Mouse (Mus musculus) intestine, embryonic 16.5 days (tissue): Measurements from ENCODE around the gene Dlk1. TPM values are rescaled to one million over a fixed set of nuclear protein-coding genes. Genes with fewer than 3 reads are reported as not detected.
"Not testable (repeated sequence)": the region's sequence is repeated elsewhere in the genome, so short reads cannot be mapped to it uniquely, and the experiment has no call there.

ENCODE experiments used
- ATAC-seq: fragments of 200-750 bp; cut with Nextera tagmentation; 2 replicates; pipeline ENCODE4 v1.8.0; 2017; ENCODE audit warnings: moderate TSS enrichment, moderate library complexity
- H3K27ac ChIP-seq: fragments of 300-500 bp; sonication (generic); 2 replicates; pipeline ENCODE4 v1.5.1; 2014; ENCODE audit warnings: mild to moderate bottlenecking, low read length
- H3K27me3 ChIP-seq: fragments of 300-500 bp; sonication (generic); replicated peaks from 2 replicates; pipeline ENCODE4 v1.6.1; 2014; ENCODE audit warnings: low read length, control low read depth, mixed read lengths; ENCODE audit not compliant: control insufficient read depth, insufficient read depth
- H3K36me3 ChIP-seq: fragments of 300-500 bp; sonication (generic); 2 replicates; pipeline ENCODE4 v1.6.1; 2014; ENCODE audit warnings: low read length, control low read depth; ENCODE audit not compliant: control insufficient read depth, insufficient read depth
- H3K4me1 ChIP-seq: fragments of 300-500 bp; sonication (generic); 2 replicates; pipeline ENCODE4 v1.6.1; 2014; ENCODE audit warnings: low read length, control low read depth, mixed read lengths; ENCODE audit not compliant: control insufficient read depth, insufficient read depth
- H3K4me2 ChIP-seq: fragments of 300-500 bp; sonication (generic); 2 replicates; pipeline ENCODE4 v1.6.1; 2014; ENCODE audit warnings: low read depth, low read length, control low read depth
- H3K4me3 ChIP-seq: fragments of 300-500 bp; sonication (generic); 2 replicates; pipeline ENCODE4 v1.5.1; 2014; ENCODE audit warnings: mild to moderate bottlenecking, low read length
- H3K9ac ChIP-seq: fragments of 300-500 bp; sonication (generic); 2 replicates; pipeline ENCODE4 v1.6.1; 2014; ENCODE audit warnings: low read depth, low read length
- H3K9me3 ChIP-seq: fragments of 300-500 bp; sonication (generic); 2 replicates; pipeline ENCODE4 v1.6.1; 2016; ENCODE audit warnings: low read length, control low read depth; ENCODE audit not compliant: control insufficient read depth
- WGBS: fragments of 180-500 bp; shearing (Covaris S2); extraction: QIAGEN DNeasy Blood & Tissue Kit; methylation state at CpG from one replicate; pipeline ENCODE4 v1.1.7; 2014; 5-methylcytosine and 5-hydroxymethylcytosine counted together
- polyA plus RNA-seq: library from polyadenylated mRNA; unstranded; fragments of >200 nt; fragmentation: Nextera tagmentation; extraction: Ambion mirVana; gene quantifications from 2 replicates; pipeline ENCODE4 v1.2.1, GENCODE M21; 2015

Gene Dlk1
- polyA plus RNA-seq, 1 experiment from 2014 or later = 385 TPM

DNA sequence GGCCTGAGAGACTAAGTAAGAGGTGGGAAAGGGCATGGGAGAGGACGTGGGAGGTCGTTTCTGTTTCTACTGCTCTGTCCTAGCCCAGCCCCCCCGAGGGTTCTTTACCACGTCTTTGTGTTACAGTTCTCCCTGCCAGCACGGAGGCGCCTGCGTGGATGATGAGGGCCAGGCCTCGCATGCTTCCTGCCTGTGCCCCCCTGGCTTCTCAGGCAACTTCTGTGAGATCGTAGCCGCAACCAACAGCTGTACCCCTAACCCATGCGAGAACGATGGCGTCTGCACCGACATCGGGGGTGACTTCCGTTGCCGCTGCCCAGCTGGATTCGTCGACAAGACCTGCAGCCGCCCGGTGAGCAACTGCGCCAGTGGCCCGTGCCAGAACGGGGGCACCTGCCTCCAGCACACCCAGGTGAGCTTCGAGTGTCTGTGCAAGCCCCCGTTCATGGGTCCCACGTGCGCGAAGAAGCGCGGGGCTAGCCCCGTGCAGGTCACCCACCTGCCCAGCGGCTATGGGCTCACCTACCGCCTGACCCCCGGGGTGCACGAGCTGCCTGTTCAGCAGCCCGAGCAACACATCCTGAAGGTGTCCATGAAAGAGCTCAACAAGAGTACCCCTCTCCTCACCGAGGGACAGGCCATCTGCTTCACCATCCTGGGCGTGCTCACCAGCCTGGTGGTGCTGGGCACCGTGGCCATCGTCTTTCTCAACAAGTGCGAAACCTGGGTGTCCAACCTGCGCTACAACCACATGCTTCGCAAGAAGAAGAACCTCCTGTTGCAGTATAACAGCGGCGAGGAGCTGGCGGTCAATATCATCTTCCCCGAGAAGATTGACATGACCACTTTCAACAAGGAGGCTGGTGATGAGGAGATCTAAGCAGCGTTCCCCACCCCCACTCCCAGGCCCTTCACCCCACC is 7.1 kb downstream of the Dlk1 start:
- H3K9ac ChIP-seq = peak overlapping the region; percentile 33

DNA sequence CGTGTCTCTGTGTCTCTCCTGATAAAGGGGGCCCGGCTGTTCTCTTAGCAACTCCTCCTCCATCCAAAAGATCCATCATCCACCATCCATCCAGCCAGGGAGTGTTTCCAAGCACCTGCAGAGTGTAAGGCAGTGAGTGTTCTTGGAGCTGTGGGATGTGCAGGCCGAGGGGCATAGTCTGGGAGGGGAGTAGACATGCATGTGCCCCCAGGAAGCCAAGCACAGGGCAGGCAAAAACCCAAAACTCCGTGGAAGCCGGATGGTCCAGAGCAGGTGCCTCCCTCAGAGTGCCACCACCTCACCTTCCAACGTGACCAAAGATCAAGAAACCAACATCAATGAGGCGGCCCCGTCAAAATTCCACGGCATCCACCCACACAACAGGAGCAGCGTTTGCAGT is 10.0 kb downstream of the Dlk1 start:
- Histone ChIP-seq H3K27ac (no peak overlapping the region), H3K36me3 (no peaks in the 10 kb centered on the region), H3K9ac (no peak overlapping the region), H3K4me2 (no peak overlapping the region), H3K4me3 (no peak overlapping the region), H3K27me3 (peaks cover 9% of the 10 kb centered on the region; the same call in 1 of the 2 replicates), H3K9me3 (no peaks in the 10 kb centered on the region), H3K4me1 (peaks cover 13% of the 10 kb centered on the region)
- 64% methylated on average over 10 of the region's 10 CpGs for WGBS
- no peak for ATAC-seq

More for the DNA sequence above, 7.1 kb downstream of the Dlk1 start:
- ATAC-seq = no peak
- WGBS = 45% methylated on average over 49 of the region's 49 CpGs
- peaks cover 15% of the 10 kb centered on the region for H3K4me1 ChIP-seq
- H3K27ac ChIP-seq = no peak overlapping the region
- H3K27me3 ChIP-seq = peaks cover 9% of the 10 kb centered on the region; the same call in 1 of the 2 replicates
- H3K36me3 ChIP-seq = no peaks in the 10 kb centered on the region
- peak overlapping the region; percentile 19 for H3K4me2 ChIP-seq
- peak overlapping the region; percentile 19; the same call in 1 of the 2 replicates for H3K4me3 ChIP-seq
- no peaks in the 10 kb centered on the region for H3K9me3 ChIP-seq

DNA sequence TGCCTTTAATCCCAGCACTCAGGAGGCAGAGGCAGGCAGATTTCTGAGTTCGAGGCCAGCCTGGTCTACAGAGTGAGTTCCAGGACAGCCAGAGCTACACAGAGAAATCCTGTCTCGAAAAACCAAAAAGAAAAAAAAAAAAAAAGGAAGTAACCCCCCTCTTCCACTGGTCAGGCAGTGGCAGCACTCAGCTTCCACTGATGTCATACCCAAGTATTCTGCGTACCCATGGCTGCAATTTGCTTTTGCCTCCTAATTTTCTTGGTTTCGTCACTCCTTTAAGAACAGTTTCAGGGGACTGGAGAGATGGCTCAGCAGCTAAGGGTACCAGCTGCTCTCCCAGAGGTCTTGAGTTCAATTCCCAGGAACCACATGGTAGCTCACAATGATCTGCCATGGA is 14.8 kb downstream of the Dlk1 start:
- H3K27ac ChIP-seq, H3K9me3 ChIP-seq, H3K36me3 ChIP-seq, H3K4me3 ChIP-seq, ATAC-seq, H3K27me3 ChIP-seq, H3K4me2 ChIP-seq, H3K9ac ChIP-seq, H3K4me1 ChIP-seq: not testable (repeated sequence)
- WGBS = 80% methylated on average over 4 of the region's 4 CpGs

DNA sequence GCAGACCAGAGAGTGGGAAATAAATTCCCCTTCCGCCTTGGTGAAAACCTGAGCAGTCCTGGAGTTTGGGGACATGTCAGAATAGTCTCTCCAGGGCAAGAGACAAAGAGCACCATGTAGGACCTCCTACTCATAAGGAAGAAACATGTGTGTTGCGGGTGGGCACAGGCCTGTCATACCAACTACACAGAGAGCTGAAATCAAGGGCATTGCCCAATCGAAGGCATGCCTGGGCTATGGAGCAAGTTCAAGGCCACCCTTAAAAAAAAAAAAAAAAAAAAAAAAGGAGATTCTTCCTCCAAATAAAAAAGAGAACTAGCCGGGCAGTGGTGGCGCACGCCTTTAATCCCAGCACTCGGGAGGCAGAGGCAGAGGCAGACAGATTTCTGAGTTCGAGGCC is 17.2 kb downstream of the Dlk1 start:
- Histone ChIP-seq H3K36me3 (no peaks in the 10 kb centered on the region), H3K4me2 (no peak overlapping the region), H3K27me3 (no peaks in the 10 kb centered on the region), H3K27ac (no peak overlapping the region), H3K4me3 (no peak overlapping the region), H3K4me1 (peaks cover 6% of the 10 kb centered on the region), H3K9ac (no peak overlapping the region), H3K9me3 (no peaks in the 10 kb centered on the region)
- WGBS = 83% methylated on average over 8 of the region's 8 CpGs
- no peak for ATAC-seq

DNA sequence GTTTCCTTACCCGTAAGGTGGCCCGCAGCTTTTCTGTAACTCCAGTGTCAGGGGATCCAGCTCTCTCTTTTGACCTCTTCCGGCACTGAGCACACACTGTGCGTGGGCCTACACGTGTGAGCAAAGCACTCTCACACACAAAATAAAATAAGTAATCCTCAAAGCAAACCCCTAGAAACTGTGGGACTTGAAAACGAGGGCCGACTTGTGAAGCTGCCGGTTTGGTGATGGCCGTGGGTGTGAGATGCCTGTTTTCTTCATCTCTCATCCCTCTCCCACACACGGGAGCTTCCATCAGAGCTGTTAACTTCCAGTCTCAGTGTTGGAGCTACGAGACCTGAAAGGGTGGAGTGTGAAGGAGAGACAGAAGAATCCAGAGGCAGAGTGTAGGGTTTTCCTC is 20.0 kb downstream of the Dlk1 start:
- no peaks in the 10 kb centered on the region for H3K9me3 ChIP-seq
- 84% methylated on average over 11 of the region's 11 CpGs for WGBS
- H3K27me3 ChIP-seq = no peaks in the 10 kb centered on the region
- no peak for ATAC-seq
- no peak overlapping the region for H3K9ac ChIP-seq
- no peak overlapping the region for H3K4me2 ChIP-seq
- H3K27ac ChIP-seq = no peak overlapping the region
- no peaks in the 10 kb centered on the region for H3K36me3 ChIP-seq
- peaks cover 6% of the 10 kb centered on the region for H3K4me1 ChIP-seq
- H3K4me3 ChIP-seq = no peak overlapping the region

DNA sequence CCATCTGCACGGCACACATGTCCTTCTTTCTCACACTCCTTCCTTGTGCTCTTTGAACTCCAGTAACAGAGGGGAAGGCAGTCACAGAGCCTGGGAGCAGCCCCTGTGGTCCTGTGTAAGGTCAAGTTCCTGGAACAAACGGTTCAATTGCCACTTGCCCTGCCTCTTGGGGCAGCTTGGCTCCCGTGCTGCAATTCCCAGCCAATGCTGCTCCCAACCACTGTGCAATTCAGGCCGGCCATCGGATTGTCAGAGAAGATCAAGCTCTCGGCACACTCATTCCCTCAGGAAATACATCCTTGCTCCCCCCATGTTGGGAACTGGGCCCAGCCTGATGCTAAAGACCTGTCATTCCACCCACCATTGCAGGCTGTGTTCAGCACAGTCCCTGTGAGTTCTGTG is 21.0 kb downstream of the Dlk1 start:
- Histone ChIP-seq H3K27ac (no peak overlapping the region), H3K36me3 (no peaks in the 10 kb centered on the region), H3K4me1 (peaks cover 6% of the 10 kb centered on the region), H3K4me2 (no peak overlapping the region), H3K4me3 (no peak overlapping the region), H3K9me3 (no peaks in the 10 kb centered on the region), H3K27me3 (no peaks in the 10 kb centered on the region), H3K9ac (no peak overlapping the region)
- WGBS = 28% methylated on average over 6 of the region's 6 CpGs
- peak; percentile 64 for ATAC-seq

DNA sequence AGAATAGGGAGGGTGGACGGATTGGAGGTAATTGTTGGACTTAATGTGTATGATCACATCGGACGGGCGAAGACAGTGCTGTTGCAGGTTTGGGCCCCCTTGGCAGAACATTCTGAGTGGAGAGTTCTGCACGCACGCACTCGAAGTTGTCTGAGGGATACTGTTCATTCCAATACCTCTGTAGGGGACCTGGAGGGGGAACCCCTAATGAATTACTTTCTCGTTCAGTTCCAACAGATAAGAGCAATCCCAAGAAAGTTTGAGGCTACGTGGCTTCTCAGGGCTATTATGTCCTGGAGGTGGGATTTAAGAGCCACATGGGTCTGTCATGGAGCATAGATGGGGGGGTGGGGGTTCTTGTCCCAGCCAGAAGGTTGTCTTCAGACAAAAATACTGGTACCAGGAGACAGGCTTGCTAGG is 21.6 kb downstream of the Dlk1 start:
- no peak overlapping the region for H3K9ac ChIP-seq
- H3K27me3 ChIP-seq = no peaks in the 10 kb centered on the region
- H3K27ac ChIP-seq = no peak overlapping the region
- peaks cover 6% of the 10 kb centered on the region for H3K4me1 ChIP-seq
- ATAC-seq = peak; percentile 53
- H3K4me3 ChIP-seq = no peak overlapping the region
- 72% methylated on average over 9 of the region's 9 CpGs for WGBS
- H3K4me2 ChIP-seq = no peak overlapping the region
- H3K9me3 ChIP-seq = no peaks in the 10 kb centered on the region
- H3K36me3 ChIP-seq = no peaks in the 10 kb centered on the region

DNA sequence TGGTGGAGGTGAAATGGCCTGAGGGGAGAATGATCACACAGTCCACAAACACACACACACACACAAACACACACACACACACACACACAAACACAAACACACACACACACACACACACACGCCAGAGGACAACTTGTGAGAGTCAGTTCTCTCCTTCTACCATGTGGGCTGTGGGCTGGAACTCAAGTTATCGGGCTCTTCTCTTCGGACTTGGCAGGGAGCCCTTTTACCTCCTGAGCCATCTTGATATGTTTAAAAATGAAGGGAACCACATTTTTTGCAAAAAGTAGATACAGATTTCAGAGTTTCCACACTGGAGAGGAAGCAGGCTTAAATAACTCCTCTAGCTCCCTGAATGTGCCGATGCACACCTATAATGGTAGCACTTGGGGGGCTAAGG is 22.9 kb downstream of the Dlk1 start:
- H3K36me3 ChIP-seq = no peaks in the 10 kb centered on the region
- no peak for ATAC-seq
- no peak overlapping the region for H3K9ac ChIP-seq
- 76% methylated on average over 4 of the region's 4 CpGs for WGBS
- no peak overlapping the region for H3K27ac ChIP-seq
- peaks cover 6% of the 10 kb centered on the region for H3K4me1 ChIP-seq
- H3K4me3 ChIP-seq = no peak overlapping the region
- no peaks in the 10 kb centered on the region for H3K27me3 ChIP-seq
- H3K9me3 ChIP-seq = no peaks in the 10 kb centered on the region
- H3K4me2 ChIP-seq = no peak overlapping the region

DNA sequence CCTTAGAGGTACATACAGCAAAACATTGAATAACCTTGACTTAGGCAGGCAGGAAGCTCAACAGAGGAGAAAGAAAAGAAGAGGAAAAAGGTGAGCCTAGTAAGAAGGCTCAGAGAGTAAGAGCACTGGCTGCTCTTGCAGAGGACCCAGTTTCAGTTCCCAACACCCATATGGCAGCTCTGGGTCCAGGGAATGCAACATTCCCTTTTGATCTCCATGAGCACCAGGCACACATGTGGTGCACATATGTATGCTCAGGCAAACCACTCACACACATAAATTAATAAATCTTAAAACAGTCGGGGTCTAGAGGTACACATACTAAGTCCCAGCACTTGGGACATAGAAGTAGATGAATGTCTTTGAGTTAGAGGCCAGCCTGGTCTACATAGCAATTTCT is 33.9 kb downstream of the Dlk1 start:
- not testable (repeated sequence) for H3K27ac ChIP-seq, H3K4me2 ChIP-seq, H3K36me3 ChIP-seq, H3K9me3 ChIP-seq, H3K4me3 ChIP-seq, H3K27me3 ChIP-seq, H3K4me1 ChIP-seq, H3K9ac ChIP-seq, ATAC-seq
- 59% methylated on average over 1 of the region's 1 CpGs for WGBS
